Comparison of ENCODE assay signal across 8 mouse cellular contexts in the genomic region with DNA sequence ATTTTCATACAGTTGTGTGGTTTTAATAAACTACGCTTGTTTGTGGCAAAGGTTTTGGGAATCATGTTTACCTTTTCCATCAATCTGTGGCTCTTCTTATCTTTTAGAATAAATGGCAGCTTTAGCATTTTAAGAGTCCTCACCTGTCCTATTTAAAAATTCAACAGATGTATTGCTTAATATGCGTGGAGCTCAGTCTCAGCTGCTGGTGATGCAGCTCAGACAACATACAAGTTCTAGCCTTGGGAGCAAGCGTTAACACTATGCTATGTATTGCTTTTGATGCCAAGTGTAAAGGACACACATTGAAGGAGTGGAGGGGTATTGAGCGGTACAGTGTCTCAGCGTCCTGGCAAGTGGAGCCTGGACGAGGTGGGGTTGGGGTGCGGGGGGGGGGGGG. TPM values are rescaled to one million over a fixed set of nuclear protein-coding genes. Genes with fewer than 3 reads are reported as not detected.
DNase-seq lines count a peak whose midpoint lies in the region; ATAC-seq and TF ChIP-seq lines count a peak whose summit lies in the region.

No protein-coding gene starts in this region.

- TF ChIP-seq CTCF in heart, postnatal 0 days (IDR thresholded peaks at IDR 0.05; ENCODE audit: low read depth) = no peak
- no peak for TF ChIP-seq CTCF in brain, embryonic 14.5 days (IDR thresholded peaks at IDR 0.05; ENCODE audit: borderline replicate concordance, extremely low read depth, insufficient read depth, insufficient read length)

- H3K27me3 ChIP-seq in heart, postnatal 0 days (ENCODE audit: control insufficient read depth, insufficient read depth, low read length) = no peaks in the 10 kb centered on the region
- no peaks in the 10 kb centered on the region for H3K27me3 ChIP-seq in hindbrain, embryonic 14.5 days (ENCODE audit: control insufficient read depth, insufficient read depth, low read length)
- H3K27me3 ChIP-seq in midbrain, embryonic 16.5 days (ENCODE audit: control insufficient read depth, insufficient read depth, low read depth, low read length) = no peaks in the 10 kb centered on the region

- no peak for TF ChIP-seq EP300 in heart, postnatal 0 days (IDR thresholded peaks at IDR 0.05; ENCODE audit: low read depth)

- DNase-seq in heart, postnatal 0 days (ENCODE audit: low spot score) = no peak
- no peak for DNase-seq in heart, adult 18-20 months
- DNase-seq in brain, embryonic 14.5 days (ENCODE audit: low read depth) = peak; percentile 25
- no peak for DNase-seq in hindbrain, embryonic 14.5 days (ENCODE audit: low spot score)
- DNase-seq in thymus, postnatal 25 days = no peak
- DNase-seq in right cerebral cortex, adult 2 months (ENCODE audit: low spot score in 2 of 2) = no peak
- no peak for DNase-seq in layer of hippocampus, adult 9-10 months (ENCODE audit: low spot score)

- H3K4me3 ChIP-seq in heart, postnatal 0 days (ENCODE audit: low read depth, low read length) = peak overlapping the region; percentile 76
- peak overlapping the region; percentile 71 for H3K4me3 ChIP-seq in hindbrain, embryonic 14.5 days (replicated peaks; ENCODE audit: low read length)
- peak overlapping the region; percentile 88 for H3K4me3 ChIP-seq in midbrain, embryonic 16.5 days (ENCODE audit: low read depth, low read length)

- ATAC-seq in heart, postnatal 0 days (ENCODE audit: insufficient read depth, low read depth) = no peak
- 0 out of 2 replicates have a peak, but pooled peaks have one; percentile 4 for ATAC-seq in hindbrain, embryonic 14.5 days (ENCODE audit: low FRiP score)
- ATAC-seq in midbrain, embryonic 16.5 days = 0 out of 2 replicates have a peak, but pooled peaks have one; percentile 11

- TF ChIP-seq POLR2A in brain, embryonic 14.5 days (IDR thresholded peaks at IDR 0.05; ENCODE audit: borderline replicate concordance, extremely low read depth, insufficient read depth, insufficient read length, poor library complexity, severe bottlenecking) = no peak

- H3K4me2 ChIP-seq in heart, postnatal 0 days (ENCODE audit: low read depth, low read length) = peak overlapping the region; percentile 81
- H3K4me2 ChIP-seq in hindbrain, embryonic 14.5 days (replicated peaks) = peak overlapping the region; percentile 63
- H3K4me2 ChIP-seq in midbrain, embryonic 16.5 days (ENCODE audit: low read length) = peak overlapping the region; percentile 72

- H3K36me3 ChIP-seq in heart, postnatal 0 days (replicated peaks; ENCODE audit: control insufficient read depth, insufficient read depth, low read length) = peaks cover 15% of the 10 kb centered on the region
- H3K36me3 ChIP-seq in hindbrain, embryonic 14.5 days (replicated peaks; ENCODE audit: control insufficient read depth, insufficient read depth) = peaks cover 20% of the 10 kb centered on the region
- peaks cover 6% of the 10 kb centered on the region; the same call in 1 of the 2 replicates for H3K36me3 ChIP-seq in midbrain, embryonic 16.5 days (ENCODE audit: control insufficient read depth, insufficient read depth, low read length)

- H3K9me3 ChIP-seq in heart, postnatal 0 days (replicated peaks; ENCODE audit: control insufficient read depth, low read length) = no peaks in the 10 kb centered on the region
- no peaks in the 10 kb centered on the region for H3K9me3 ChIP-seq in hindbrain, embryonic 14.5 days (ENCODE audit: control insufficient read depth, low read length)
- H3K9me3 ChIP-seq in midbrain, embryonic 16.5 days (replicated peaks; ENCODE audit: control insufficient read depth, low read length, poor library complexity, severe bottlenecking) = no peaks in the 10 kb centered on the region

- peak overlapping the region; percentile 86; the same call in 1 of the 2 replicates for H3K27ac ChIP-seq in heart, postnatal 0 days (ENCODE audit: low read depth)
- H3K27ac ChIP-seq in hindbrain, embryonic 14.5 days = peak overlapping the region; percentile 84
- H3K27ac ChIP-seq in midbrain, embryonic 16.5 days (ENCODE audit: low read length) = peak overlapping the region; percentile 73; the same call in 1 of the 2 replicates

- H3K9ac ChIP-seq in heart, postnatal 0 days (replicated peaks; ENCODE audit: low read depth, low read length) = peak overlapping the region; percentile 72; the same call in 1 of the 2 replicates
- peak overlapping the region; percentile 71 for H3K9ac ChIP-seq in hindbrain, embryonic 14.5 days
- H3K9ac ChIP-seq in midbrain, embryonic 16.5 days (ENCODE audit: low read depth, low read length) = peak overlapping the region; percentile 70

- 4% methylated on average over 7 of the region's 7 CpGs for WGBS in heart, postnatal 0 days
- WGBS in hindbrain, embryonic 14.5 days = 5% methylated on average over 6 of the region's 7 CpGs
- WGBS in midbrain, embryonic 16.5 days = 3% methylated on average over 7 of the region's 7 CpGs

- peaks cover 11% of the 10 kb centered on the region; the same call in 1 of the 2 replicates for H3K4me1 ChIP-seq in heart, postnatal 0 days (ENCODE audit: control insufficient read depth, insufficient read depth)
- H3K4me1 ChIP-seq in hindbrain, embryonic 14.5 days (replicated peaks; ENCODE audit: control insufficient read depth, insufficient read depth, low read length) = peaks cover 24% of the 10 kb centered on the region
- peaks cover 19% of the 10 kb centered on the region for H3K4me1 ChIP-seq in midbrain, embryonic 16.5 days (ENCODE audit: control insufficient read depth, insufficient read depth, low read length)

RNA-seq across cellular contexts. Expression of gene Rpl15, which starts 0.5 kb away (rescaled TPM):
- total RNA-seq in heart, postnatal 0 days (2014; rRNA removed; ENCODE audit: low replicate concordance) = 517 and 617 TPM in 2 replicates
- polyA plus RNA-seq in heart, postnatal 0 days (2015; fragmentation: Nextera tagmentation; extraction: Ambion mirVana) = 236 and 241 TPM in 2 replicates
- 100 to 1,000 TPM; 528 to 555 TPM for total RNA-seq in heart, adult 18-20 months (2021)
- polyA plus RNA-seq in brain, embryonic 14.5 days (2012; rRNA removed) = 787 and 1,082 TPM in 2 replicates
- polyA plus RNA-seq in hindbrain, embryonic 14.5 days (2014; fragmentation: Nextera tagmentation; extraction: Ambion mirVana) = 332 and 348 TPM in 2 replicates
- 261 and 284 TPM in 2 replicates for polyA plus RNA-seq in midbrain, embryonic 16.5 days (2015; fragmentation: Nextera tagmentation; extraction: Ambion mirVana)

RNA-seq across cellular contexts. Expression of gene Nkiras1, which starts 0.7 kb away (rescaled TPM):
- 3.4 and 22.0 TPM in 2 replicates for total RNA-seq in heart, postnatal 0 days (2014; rRNA removed; ENCODE audit: low replicate concordance)
- 36.9 and 37.2 TPM in 2 replicates for polyA plus RNA-seq in heart, postnatal 0 days (2015; fragmentation: Nextera tagmentation; extraction: Ambion mirVana)
- 10 to 100 TPM; 35.5 to 41.4 TPM for total RNA-seq in heart, adult 18-20 months (2021)
- polyA plus RNA-seq in brain, embryonic 14.5 days (2012; rRNA removed) = 26.1 and 28.8 TPM in 2 replicates
- polyA plus RNA-seq in hindbrain, embryonic 14.5 days (2014; fragmentation: Nextera tagmentation; extraction: Ambion mirVana) = 50.8 and 53.5 TPM in 2 replicates
- 49.7 and 50.9 TPM in 2 replicates for polyA plus RNA-seq in midbrain, embryonic 16.5 days (2015; fragmentation: Nextera tagmentation; extraction: Ambion mirVana)

RNA-seq across cellular contexts. Expression of gene Nr1d2, which starts 32.7 kb away (rescaled TPM):
- total RNA-seq in heart, postnatal 0 days (2014; rRNA removed; ENCODE audit: low replicate concordance) = 30.9 and 34.4 TPM in 2 replicates
- polyA plus RNA-seq in heart, postnatal 0 days (2015; fragmentation: Nextera tagmentation; extraction: Ambion mirVana) = 23.5 and 23.7 TPM in 2 replicates
- 10 to 100 TPM; 48.2 to 54.4 TPM for total RNA-seq in heart, adult 18-20 months (2021)
- 3.3 and 5.0 TPM in 2 replicates for polyA plus RNA-seq in brain, embryonic 14.5 days (2012; rRNA removed)
- 7.9 and 9.7 TPM in 2 replicates for polyA plus RNA-seq in hindbrain, embryonic 14.5 days (2014; fragmentation: Nextera tagmentation; extraction: Ambion mirVana)
- 5.3 and 6.2 TPM in 2 replicates for polyA plus RNA-seq in midbrain, embryonic 16.5 days (2015; fragmentation: Nextera tagmentation; extraction: Ambion mirVana)

RNA-seq across cellular contexts. Expression of gene Ube2e1, which starts 60.0 kb away (rescaled TPM):
- 12.9 and 31.0 TPM in 2 replicates for total RNA-seq in heart, postnatal 0 days (2014; rRNA removed; ENCODE audit: low replicate concordance)
- 44.4 and 47.3 TPM in 2 replicates for polyA plus RNA-seq in heart, postnatal 0 days (2015; fragmentation: Nextera tagmentation; extraction: Ambion mirVana)
- 10 to 100 TPM; 40.8 to 45.5 TPM for total RNA-seq in heart, adult 18-20 months (2021)
- polyA plus RNA-seq in brain, embryonic 14.5 days (2012; rRNA removed) = 135 and 149 TPM in 2 replicates
- polyA plus RNA-seq in hindbrain, embryonic 14.5 days (2014; fragmentation: Nextera tagmentation; extraction: Ambion mirVana) = 75.6 and 79.6 TPM in 2 replicates
- 205 and 223 TPM in 2 replicates for polyA plus RNA-seq in midbrain, embryonic 16.5 days (2015; fragmentation: Nextera tagmentation; extraction: Ambion mirVana)
